Mouse (Mus musculus) C2C12 (cell line): Measurements from ENCODE around the gene Gm21885.

ENCODE experiments used
- CTCF ChIP-seq: IDR thresholded peaks from one replicate; pipeline ENCODE4 v1.5.1; 2011; ENCODE audit not compliant: control insufficient read depth, insufficient read depth, insufficient read length
- MAX ChIP-seq: IDR thresholded peaks from one replicate; pipeline ENCODE4 v1.6.1; 2011; ENCODE audit warnings: mild to moderate bottlenecking, control low read depth
- MYOD1 ChIP-seq: IDR thresholded peaks from one replicate; pipeline ENCODE4 v1.6.1; 2011; ENCODE audit warnings: low read depth; ENCODE audit not compliant: control insufficient read depth, insufficient read length
- USF1 ChIP-seq: IDR thresholded peaks from one replicate; pipeline ENCODE4 v1.6.1; 2011; ENCODE audit warnings: low read depth, mild to moderate bottlenecking, control low read depth, moderate library complexity

DNA sequence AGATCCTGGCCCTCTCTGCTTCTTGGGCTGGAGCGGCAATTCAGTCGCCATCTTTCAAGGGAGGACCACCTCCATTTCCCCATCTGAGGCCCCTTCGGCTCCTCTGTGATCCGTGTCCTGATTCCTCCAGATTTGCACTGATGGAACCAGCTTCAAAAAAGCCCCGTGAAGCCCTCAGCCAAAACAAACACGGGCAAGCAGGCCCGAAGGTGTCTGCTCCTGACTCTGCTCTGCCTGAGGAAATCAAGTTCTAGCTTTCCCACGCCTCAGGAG, 34.9 kb upstream of the Gm21885 start:
- TF ChIP-seq USF1 (no peak), CTCF (no peak), MAX (no peak), MYOD1 (no peak)
